Mouse (Mus musculus) CD4-positive naive resting alpha-beta T cell, adult 76 days (primary cell): ENCODE results near the gene Cpsf2. TPM values are rescaled to one million over a fixed set of nuclear protein-coding genes. Genes with fewer than 3 reads are reported as not detected.

Source experiments
- total RNA-seq: library from RNA; stranded (reverse); gene quantifications from one replicate; pipeline ENCODE4 v1.2.4, GENCODE M21; 2023

Cpsf2 gene
- total RNA-seq: 14.9 TPM

DNA sequence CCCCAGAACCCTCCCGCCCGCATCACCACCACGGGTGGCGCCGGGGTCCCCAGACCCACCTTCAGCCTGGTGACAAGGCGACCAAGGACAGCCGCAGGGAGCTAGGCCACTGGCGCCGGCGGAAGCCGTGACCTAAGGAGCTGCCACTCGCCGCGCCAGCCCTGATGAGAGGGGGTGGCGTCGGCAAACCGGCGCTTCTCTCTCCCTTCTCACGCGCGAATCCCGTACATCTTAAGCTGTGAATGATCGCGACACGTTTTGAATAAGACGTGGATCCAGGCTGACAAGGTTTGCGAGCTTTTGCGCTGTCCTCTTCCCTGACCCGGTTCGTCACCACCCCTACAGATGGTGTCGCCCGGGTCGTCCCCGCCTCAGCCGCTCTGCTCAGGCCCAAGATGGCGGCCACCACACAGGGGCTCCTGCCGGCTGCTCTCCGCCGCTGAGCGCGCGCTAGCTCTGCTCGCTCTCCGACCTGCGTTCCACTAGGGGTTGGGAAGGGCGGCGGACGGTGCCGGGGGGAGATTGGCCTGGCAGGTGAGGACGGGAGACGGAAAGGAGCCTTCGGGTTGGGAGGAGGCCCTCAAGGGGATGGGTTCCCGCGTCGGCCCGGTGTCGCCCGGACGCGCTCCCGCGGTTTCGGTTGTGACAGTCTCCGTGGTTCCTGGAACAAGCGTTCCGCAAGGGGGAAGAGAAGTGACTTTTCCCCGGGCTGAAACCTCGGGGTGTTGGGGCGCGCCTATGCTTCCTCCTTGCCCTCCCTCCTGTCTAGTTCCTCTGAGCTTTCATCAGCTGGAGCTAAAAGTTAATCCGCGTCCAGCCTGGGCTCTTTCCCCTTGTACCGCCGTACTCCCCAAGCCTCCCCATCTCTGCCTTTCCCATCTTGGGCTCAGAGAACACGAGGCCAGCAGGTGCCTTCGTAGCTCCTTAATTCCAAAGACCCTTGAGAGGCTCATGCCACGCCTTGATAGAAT is at the start of gene Cpsf2:
TSS of gene Cpsf2 (plus strand) at position 388 of the 971 bp plus-strand sequence.

DNA sequence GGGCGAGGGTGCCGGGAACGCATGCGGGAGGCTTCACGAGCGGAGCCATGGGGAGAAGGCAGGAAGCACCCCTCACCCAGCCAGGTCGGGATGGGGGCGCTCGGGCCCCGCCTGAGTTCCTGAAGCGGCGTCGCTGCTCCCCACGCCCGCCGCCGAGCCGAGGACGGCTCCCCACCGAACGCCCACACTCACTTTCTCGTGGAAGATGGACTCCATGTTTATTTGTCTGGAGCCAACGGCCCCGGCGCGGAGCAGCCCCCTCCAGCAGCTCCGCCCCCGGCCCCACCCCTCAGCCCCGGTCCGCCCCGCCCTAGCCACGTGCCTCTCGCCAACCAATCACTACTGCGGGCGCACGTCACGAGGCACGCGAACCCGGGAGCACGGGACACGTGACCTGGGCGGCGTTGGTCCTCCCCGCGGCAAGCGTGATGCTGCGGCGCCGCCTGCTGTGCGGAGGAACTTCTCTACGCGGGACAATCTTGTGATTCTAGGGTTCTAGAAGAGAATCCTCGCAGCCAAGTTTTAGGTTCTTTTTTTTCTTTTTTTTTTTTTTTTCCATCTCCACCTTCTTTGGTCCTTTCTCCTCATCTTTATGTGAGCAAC is 17.7 kb upstream of the Cpsf2 start, which contains the start of gene Atxn3:
TSS of gene Atxn3 (minus strand) at position 305 of the 603 bp plus-strand sequence.

Other genes with a start within 250 kb of the Cpsf2 start
- gene Fbln5, start 156.9 kb upstream of the Cpsf2 start, total RNA-seq: not detected
- 87.9 TPM for gene Trip11, start 62.7 kb upstream of the Cpsf2 start, total RNA-seq
- 21.6 TPM for gene Atxn3, start 17.7 kb upstream of the Cpsf2 start, total RNA-seq
- not detected for gene Slc24a4, start 152.7 kb downstream of the Cpsf2 start, total RNA-seq